Mouse (Mus musculus) liver, postnatal 0 days (tissue): Measurements from ENCODE around the gene Rgl2.

ENCODE experiments used
- CTCF ChIP-seq: sonication (generic); IDR thresholded peaks from 2 replicates; pipeline ENCODE4 v1.5.1; 2016; ENCODE audit warnings: antibody characterized with exemption, low read depth
- EP300 ChIP-seq: IDR thresholded peaks from 2 replicates; pipeline ENCODE4 v1.6.1; 2016; ENCODE audit warnings: antibody characterized with exemption, low read depth, mild to moderate bottlenecking

GRCm38 (mm10) chr17:33979512-33980050 is 50.2 kb downstream of the Rgl2 start:
- TF ChIP-seq CTCF (no peak), EP300 (no peak)
